Mouse (Mus musculus): ENCODE measurements around the gene Ndufa13. TPM values are rescaled to one million over a fixed set of nuclear protein-coding genes. Genes with fewer than 3 reads are reported as not detected.
A peak's percentile ranks its signal among the peaks of the same experiment; 100 is the strongest.

The Ndufa13 gene
- polyA plus RNA-seq, 1 experiment from 2014 or later: 216 TPM

DNA sequence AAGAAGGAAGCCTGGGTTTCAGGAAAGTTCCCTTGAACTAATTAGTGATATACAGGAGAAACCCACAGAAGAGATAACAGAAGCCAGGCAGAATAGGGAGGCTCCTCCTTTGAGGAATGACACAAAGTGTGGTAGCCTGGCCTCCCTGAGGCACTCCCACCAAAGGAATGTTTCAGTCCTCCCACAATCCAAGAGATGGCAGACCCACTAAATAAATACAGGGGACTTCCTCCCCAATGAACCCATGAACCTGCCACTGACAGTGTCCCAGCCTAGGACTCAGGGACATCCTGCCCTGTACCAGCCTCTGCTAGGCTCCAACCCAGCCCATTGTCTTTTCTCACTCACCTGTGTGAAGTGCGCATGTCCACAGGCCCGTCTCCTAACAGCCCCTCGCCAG, 33.1 kb upstream of the Ndufa13 start:
- ATAC-seq (no peak), DNase-seq (ENCODE audit: low spot score) (no peak)
- Histone ChIP-seq H3K36me3 (ENCODE audit: control insufficient read depth, insufficient read depth, low read length) (peaks cover 12% of the 10 kb centered on the region), H3K4me3 (ENCODE audit: low read depth, low read length) (no peak overlapping the region), H3K4me2 (ENCODE audit: low read length) (no peak overlapping the region), H3K9me3 (replicated peaks; ENCODE audit: control insufficient read depth, low read length) (no peaks in the 10 kb centered on the region), H3K27ac (ENCODE audit: low read depth, low read length) (no peak overlapping the region), H3K27me3 (replicated peaks; ENCODE audit: control insufficient read depth, insufficient read depth, low read length) (no peaks in the 10 kb centered on the region), H3K9ac (ENCODE audit: low read length) (no peak overlapping the region), H3K4me1 (ENCODE audit: control insufficient read depth, insufficient read depth, low read length) (no peaks in the 10 kb centered on the region)
- 83% methylated on average over 3 of the region's 3 CpGs for whole genome bisulfite sequencing

GRCm38 (mm10) chr8:69934582-69934981, 32.2 kb upstream of the Ndufa13 start:
- Histone ChIP-seq H3K27ac (ENCODE audit: low read depth, low read length) (no peak overlapping the region), H3K4me1 (ENCODE audit: control insufficient read depth, insufficient read depth, low read length) (no peaks in the 10 kb centered on the region), H3K9ac (ENCODE audit: low read length) (no peak overlapping the region), H3K4me2 (ENCODE audit: low read length) (no peak overlapping the region), H3K27me3 (replicated peaks; ENCODE audit: control insufficient read depth, insufficient read depth, low read length) (no peaks in the 10 kb centered on the region), H3K4me3 (ENCODE audit: low read depth, low read length) (no peak overlapping the region), H3K9me3 (replicated peaks; ENCODE audit: control insufficient read depth, low read length) (no peaks in the 10 kb centered on the region), H3K36me3 (ENCODE audit: control insufficient read depth, insufficient read depth, low read length) (peaks cover 9% of the 10 kb centered on the region)
- DNase-seq (ENCODE audit: low spot score) (no peak), ATAC-seq (no peak)
- 93% methylated on average over 5 of the region's 5 CpGs for WGBS

DNA sequence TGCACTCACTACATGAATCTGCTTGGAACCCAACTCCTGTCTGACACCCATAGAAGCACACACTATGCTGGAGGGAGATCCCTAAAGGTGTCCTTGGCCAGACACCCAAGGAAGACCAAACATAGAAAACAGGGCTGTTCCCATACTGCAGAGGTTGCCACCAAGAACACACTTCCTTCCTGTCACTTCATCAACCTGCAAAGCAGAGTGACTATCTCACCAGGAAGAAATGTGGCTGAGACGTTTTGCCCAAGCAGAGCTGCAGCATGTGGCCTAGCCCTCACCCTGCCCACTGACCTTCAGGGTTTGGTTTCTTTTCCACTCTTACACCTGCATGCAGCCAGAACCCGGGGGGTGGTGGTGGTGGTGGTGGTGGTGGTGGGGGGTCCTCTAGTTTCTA, 31.5 kb upstream of the Ndufa13 start:
- Histone ChIP-seq H3K4me3 (ENCODE audit: low read depth, low read length) (no peak overlapping the region), H3K27ac (ENCODE audit: low read depth, low read length) (no peak overlapping the region), H3K36me3 (ENCODE audit: control insufficient read depth, insufficient read depth, low read length) (peaks cover 9% of the 10 kb centered on the region), H3K27me3 (replicated peaks; ENCODE audit: control insufficient read depth, insufficient read depth, low read length) (no peaks in the 10 kb centered on the region), H3K4me1 (ENCODE audit: control insufficient read depth, insufficient read depth, low read length) (no peaks in the 10 kb centered on the region), H3K9ac (ENCODE audit: low read length) (no peak overlapping the region), H3K9me3 (replicated peaks; ENCODE audit: control insufficient read depth, low read length) (no peaks in the 10 kb centered on the region), H3K4me2 (ENCODE audit: low read length) (no peak overlapping the region)
- DNase-seq (ENCODE audit: low spot score) (no peak), ATAC-seq (no peak)
- WGBS: 94% methylated on average over 2 of the region's 2 CpGs

- Histone ChIP-seq H3K4me2 (ENCODE audit: low read length) (no peak overlapping the region), H3K4me3 (ENCODE audit: low read depth, low read length) (no peak overlapping the region), H3K9me3 (replicated peaks; ENCODE audit: control insufficient read depth, low read length) (no peaks in the 10 kb centered on the region), H3K27me3 (replicated peaks; ENCODE audit: control insufficient read depth, insufficient read depth, low read length) (no peaks in the 10 kb centered on the region), H3K36me3 (ENCODE audit: control insufficient read depth, insufficient read depth, low read length) (no peaks in the 10 kb centered on the region; the same call in 1 of the 2 replicates), H3K27ac (ENCODE audit: low read depth, low read length) (no peak overlapping the region), H3K9ac (ENCODE audit: low read length) (no peak overlapping the region), H3K4me1 (ENCODE audit: control insufficient read depth, insufficient read depth, low read length) (no peaks in the 10 kb centered on the region)
- ATAC-seq: no peak
- no peak for DNase-seq (ENCODE audit: low spot score)
Observed at GRCm38 (mm10) chr8:69926901-69927300, 24.5 kb upstream of the Ndufa13 start.

GRCm38 (mm10) chr8:69923986-69924385, 21.6 kb upstream of the Ndufa13 start:
- Histone ChIP-seq H3K9ac (ENCODE audit: low read length) (no peak overlapping the region), H3K4me2 (ENCODE audit: low read length) (no peak overlapping the region)

DNA sequence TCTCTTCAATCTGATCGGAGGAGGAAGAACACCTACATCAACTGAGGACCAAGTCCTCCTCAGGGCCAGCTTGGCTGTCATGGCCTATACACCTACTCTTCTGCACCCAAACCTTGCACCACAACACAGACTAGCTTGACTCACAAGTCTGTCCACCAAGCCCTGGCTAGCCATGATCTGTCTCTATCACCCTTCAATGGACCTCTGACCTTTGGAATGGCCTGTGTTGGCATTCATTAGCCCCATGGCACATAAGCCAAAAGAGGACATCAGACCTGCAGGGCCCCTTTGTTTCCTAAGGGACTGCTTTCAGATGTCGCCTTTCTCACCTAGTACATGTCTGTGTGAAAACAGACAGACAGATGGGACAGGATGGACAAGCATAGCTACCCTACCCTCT, 18.8 kb upstream of the Ndufa13 start:
- ATAC-seq: no peak
- Histone ChIP-seq H3K36me3 (ENCODE audit: control insufficient read depth, insufficient read depth, low read length) (peaks cover 16% of the 10 kb centered on the region), H3K9ac (ENCODE audit: low read length) (no peak overlapping the region), H3K27ac (ENCODE audit: low read depth, low read length) (peak overlapping the region; percentile 49; the same call in 1 of the 2 replicates), H3K27me3 (replicated peaks; ENCODE audit: control insufficient read depth, insufficient read depth, low read length) (no peaks in the 10 kb centered on the region), H3K9me3 (replicated peaks; ENCODE audit: control insufficient read depth, low read length) (no peaks in the 10 kb centered on the region), H3K4me1 (ENCODE audit: control insufficient read depth, insufficient read depth, low read length) (peaks cover 6% of the 10 kb centered on the region; the same call in 1 of the 2 replicates), H3K4me3 (ENCODE audit: low read depth, low read length) (no peak overlapping the region), H3K4me2 (ENCODE audit: low read length) (no peak overlapping the region)
- DNase-seq (ENCODE audit: low spot score): no peak
- WGBS: 80% methylated on average over 2 of the region's 2 CpGs

More at GRCm38 (mm10) chr8:69923986-69924385, 21.6 kb upstream of the Ndufa13 start:
- 91% methylated on average over 1 of the region's 1 CpGs for WGBS
- DNase-seq (ENCODE audit: low spot score) (no peak), ATAC-seq (no peak)
- H3K27me3 ChIP-seq (replicated peaks; ENCODE audit: control insufficient read depth, insufficient read depth, low read length): no peaks in the 10 kb centered on the region
- no peaks in the 10 kb centered on the region for H3K9me3 ChIP-seq (replicated peaks; ENCODE audit: control insufficient read depth, low read length)
- peaks cover 6% of the 10 kb centered on the region; the same call in 1 of the 2 replicates for H3K4me1 ChIP-seq (ENCODE audit: control insufficient read depth, insufficient read depth, low read length)
- H3K27ac ChIP-seq (ENCODE audit: low read depth, low read length): no peak overlapping the region
- H3K4me3 ChIP-seq (ENCODE audit: low read depth, low read length): no peak overlapping the region
- H3K36me3 ChIP-seq (ENCODE audit: control insufficient read depth, insufficient read depth, low read length): no peaks in the 10 kb centered on the region; the same call in 1 of the 2 replicates

DNA sequence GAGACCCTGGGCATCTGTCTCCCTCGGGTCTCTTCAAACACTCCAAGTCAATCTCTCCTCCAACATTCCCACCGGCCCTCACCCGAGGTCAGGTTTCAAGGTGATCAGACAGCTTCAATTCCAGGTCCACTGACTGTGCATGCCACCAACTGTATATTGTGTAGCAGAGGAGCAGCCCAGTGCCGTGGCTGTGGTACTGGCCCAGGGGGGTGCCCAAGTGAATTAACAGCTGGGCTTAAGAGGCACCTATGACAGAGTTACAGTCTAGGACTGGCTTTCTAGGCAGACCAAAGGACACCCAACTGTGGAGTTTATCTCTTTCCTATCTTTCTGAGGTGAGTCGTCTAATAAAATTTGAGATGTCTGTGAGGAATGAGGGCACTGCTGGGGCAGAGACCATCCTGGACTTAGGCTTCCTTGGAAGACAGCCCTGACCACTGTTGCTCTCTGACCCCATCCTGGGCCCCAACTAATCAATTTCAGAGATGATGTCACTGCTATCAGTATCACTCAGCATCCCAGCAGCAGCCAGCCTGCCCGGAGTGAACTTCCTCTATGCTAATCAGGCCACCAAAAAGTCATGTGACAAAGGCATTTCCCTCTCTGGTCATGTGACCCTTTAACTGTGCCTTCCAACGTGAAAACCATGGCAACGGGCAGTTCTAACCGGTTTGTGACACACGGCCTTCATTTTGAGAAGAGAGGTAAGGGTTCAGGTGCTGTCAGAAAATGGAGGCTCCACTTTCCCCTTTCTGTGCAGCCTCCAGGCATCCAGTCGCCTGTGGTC, 17.7 kb upstream of the Ndufa13 start:
- H3K4me3 ChIP-seq (ENCODE audit: low read depth, low read length): no peak overlapping the region
- no peaks in the 10 kb centered on the region for H3K27me3 ChIP-seq (replicated peaks; ENCODE audit: control insufficient read depth, insufficient read depth, low read length)
- ATAC-seq (peak; percentile 63), DNase-seq (ENCODE audit: low spot score) (peak; percentile 80)
- H3K27ac ChIP-seq (ENCODE audit: low read depth, low read length): peak overlapping the region; percentile 49; the same call in 1 of the 2 replicates
- WGBS: 48% methylated on average over 11 of the region's 11 CpGs
- no peaks in the 10 kb centered on the region for H3K9me3 ChIP-seq (replicated peaks; ENCODE audit: control insufficient read depth, low read length)
- H3K4me1 ChIP-seq (ENCODE audit: control insufficient read depth, insufficient read depth, low read length): peaks cover 6% of the 10 kb centered on the region; the same call in 1 of the 2 replicates
- peak overlapping the region; percentile 26; the same call in 1 of the 2 replicates for H3K9ac ChIP-seq (ENCODE audit: low read length)
- H3K36me3 ChIP-seq (ENCODE audit: control insufficient read depth, insufficient read depth, low read length): peaks cover 25% of the 10 kb centered on the region
- H3K4me2 ChIP-seq (ENCODE audit: low read length): peak overlapping the region; percentile 12; the same call in 1 of the 2 replicates

DNA sequence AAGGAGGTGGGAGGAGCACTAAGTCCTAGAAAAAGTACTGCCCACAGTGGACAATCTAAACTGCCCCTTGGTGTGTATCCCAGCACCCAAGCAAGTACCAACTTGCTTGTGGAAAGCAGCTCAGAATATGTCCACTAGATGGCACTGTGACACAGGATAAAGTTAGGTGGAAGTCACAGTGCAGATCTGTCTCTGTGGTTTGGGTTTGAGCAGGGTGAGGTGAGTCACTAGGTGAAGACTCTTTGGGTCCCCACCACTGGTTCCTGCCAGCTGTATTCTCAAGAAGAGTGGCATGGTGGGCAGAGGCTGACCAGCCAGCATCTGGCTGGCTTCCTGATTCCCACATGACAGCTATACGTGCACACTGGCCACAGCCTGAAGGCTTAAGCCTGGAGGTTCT, 16.7 kb upstream of the Ndufa13 start:
- Histone ChIP-seq H3K27me3 (replicated peaks; ENCODE audit: control insufficient read depth, insufficient read depth, low read length) (no peaks in the 10 kb centered on the region), H3K4me3 (ENCODE audit: low read depth, low read length) (no peak overlapping the region), H3K27ac (ENCODE audit: low read depth, low read length) (peak overlapping the region; percentile 9; the same call in 1 of the 2 replicates), H3K36me3 (ENCODE audit: control insufficient read depth, insufficient read depth, low read length) (peaks cover 34% of the 10 kb centered on the region), H3K4me1 (ENCODE audit: control insufficient read depth, insufficient read depth, low read length) (peaks cover 6% of the 10 kb centered on the region; the same call in 1 of the 2 replicates), H3K4me2 (ENCODE audit: low read length) (no peak overlapping the region), H3K9me3 (replicated peaks; ENCODE audit: control insufficient read depth, low read length) (no peaks in the 10 kb centered on the region), H3K9ac (ENCODE audit: low read length) (no peak overlapping the region)
- 80% methylated on average over 1 of the region's 1 CpGs for WGBS
- ATAC-seq: peak; percentile 73
- peak; percentile 90 for DNase-seq (ENCODE audit: low spot score)

DNA sequence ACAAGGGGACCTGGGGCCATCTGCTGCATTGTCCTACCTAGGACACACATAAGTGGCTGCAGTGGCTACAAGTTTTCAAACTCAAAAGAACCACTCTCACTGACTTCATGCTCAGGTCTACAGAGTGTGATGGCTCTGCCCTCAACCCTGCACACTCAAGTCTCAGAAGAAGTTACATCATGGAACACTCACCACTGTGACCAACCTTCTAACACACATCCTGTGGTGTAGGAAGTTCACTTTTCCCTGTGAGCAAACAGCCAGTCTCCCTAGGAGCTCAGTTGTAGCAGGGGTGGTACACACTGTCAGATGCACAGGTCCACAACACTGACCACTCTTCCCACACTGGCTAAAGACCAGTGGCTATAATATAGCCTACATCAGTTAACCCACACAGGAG, 16.1 kb upstream of the Ndufa13 start:
- Histone ChIP-seq H3K27me3 (replicated peaks; ENCODE audit: control insufficient read depth, insufficient read depth, low read length) (no peaks in the 10 kb centered on the region), H3K36me3 (ENCODE audit: control insufficient read depth, insufficient read depth, low read length) (peaks cover 39% of the 10 kb centered on the region), H3K4me1 (ENCODE audit: control insufficient read depth, insufficient read depth, low read length) (peaks cover 6% of the 10 kb centered on the region; the same call in 1 of the 2 replicates), H3K4me2 (ENCODE audit: low read length) (no peak overlapping the region), H3K27ac (ENCODE audit: low read depth, low read length) (no peak overlapping the region), H3K9me3 (replicated peaks; ENCODE audit: control insufficient read depth, low read length) (no peaks in the 10 kb centered on the region), H3K4me3 (ENCODE audit: low read depth, low read length) (no peak overlapping the region), H3K9ac (ENCODE audit: low read length) (no peak overlapping the region)
- no peak for DNase-seq (ENCODE audit: low spot score)
- no peak; the same call in 1 of the 2 replicates for ATAC-seq
